Mouse (Mus musculus): ENCODE data around the gene Wdr46. TPM values are rescaled to one million over a fixed set of nuclear protein-coding genes. Genes with fewer than 3 reads are reported as not detected.

The Wdr46 gene
- total RNA-seq, 2 experiments from 2014 or later, result 13.3 to 14.4 TPM

DNA sequence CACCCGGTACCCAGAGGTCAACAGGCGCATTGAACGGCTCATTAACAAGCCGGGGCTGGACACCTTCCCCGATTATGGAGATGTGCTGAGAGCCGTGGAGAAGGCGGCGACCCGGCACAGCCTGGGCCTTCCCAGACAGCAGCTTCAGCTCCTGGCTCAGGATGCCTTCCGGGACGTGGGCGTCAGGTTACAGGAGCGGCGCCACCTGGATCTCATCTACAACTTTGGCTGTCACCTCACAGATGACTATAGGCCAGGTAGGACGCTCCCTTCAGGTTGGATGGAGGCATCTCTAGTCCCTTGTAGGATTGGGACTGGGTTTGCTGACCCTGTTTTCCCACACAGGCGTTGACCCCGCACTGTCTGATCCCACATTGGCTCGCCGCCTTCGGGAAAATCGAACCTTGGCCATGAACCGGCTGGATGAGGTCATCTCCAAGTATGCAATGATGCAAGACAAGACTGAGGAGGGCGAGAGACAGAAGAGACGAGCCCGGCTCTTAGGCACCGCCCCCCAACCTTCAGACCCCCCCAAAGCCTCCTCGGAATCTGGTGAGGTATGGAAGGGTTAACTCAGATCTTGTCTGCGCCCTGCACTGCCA lies 28.5 kb upstream of the Wdr46 start:
- DNase-seq, result no peak

GRCm38 (mm10) chr17:33913264-33913663 lies 27.2 kb upstream of the Wdr46 start:
- no peak for DNase-seq

DNA sequence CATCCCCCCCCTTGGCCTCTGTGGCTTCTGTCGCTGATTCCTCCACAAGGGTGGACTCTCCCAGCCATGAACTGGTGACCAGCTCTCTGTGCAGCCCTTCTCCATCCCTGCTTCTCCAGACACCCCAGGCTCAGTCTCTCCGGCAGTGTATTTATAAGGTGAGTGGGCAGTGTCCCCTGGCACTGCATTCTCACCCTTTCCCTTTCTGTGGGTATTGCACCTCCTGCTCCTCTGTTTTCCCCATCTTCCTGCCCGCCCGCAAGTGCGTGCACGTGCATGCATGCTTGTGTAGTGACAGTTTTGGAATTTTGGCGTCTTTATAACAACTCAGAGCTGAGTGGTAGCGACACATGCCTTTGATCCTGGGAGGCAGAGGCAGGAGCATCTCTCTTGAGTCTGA lies 26.6 kb upstream of the Wdr46 start:
- no peak for DNase-seq

- DNase-seq, result no peak
Measured at GRCm38 (mm10) chr17:33914969-33915391, 25.5 kb upstream of the Wdr46 start.

- peak; percentile 96 for DNase-seq
Measured at GRCm38 (mm10) chr17:33915671-33916250, 24.7 kb upstream of the Wdr46 start, which contains the start of the genes Tapbp and Zbtb22. Gene Tapbp, plus strand, starts transcription at chr17:33915899. Gene Zbtb22, plus strand, starts transcription at chr17:33915904.

DNA sequence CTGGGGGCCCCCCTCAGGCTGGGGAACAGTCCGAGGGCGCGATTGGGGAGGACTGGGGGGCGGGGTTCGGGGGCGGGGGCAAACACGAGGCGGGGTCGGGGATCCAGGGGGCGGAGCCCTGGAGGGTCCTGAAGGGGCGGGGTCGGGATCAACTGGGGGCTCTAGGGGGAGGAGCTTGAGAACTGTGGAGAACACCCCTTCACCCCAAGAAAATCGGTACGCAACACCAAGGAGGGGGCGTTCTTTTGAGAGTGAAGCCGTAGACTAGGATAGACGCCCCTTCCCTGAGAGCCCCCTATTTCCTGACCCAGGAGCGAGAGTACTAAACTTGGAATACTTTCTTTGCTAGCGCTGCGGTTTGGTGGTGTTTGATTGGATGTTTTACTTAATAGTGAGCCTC lies 24.2 kb upstream of the Wdr46 start:
- DNase-seq, result no peak

- DNase-seq, result no peak
Measured at GRCm38 (mm10) chr17:33916847-33917655, 23.4 kb upstream of the Wdr46 start.

DNA sequence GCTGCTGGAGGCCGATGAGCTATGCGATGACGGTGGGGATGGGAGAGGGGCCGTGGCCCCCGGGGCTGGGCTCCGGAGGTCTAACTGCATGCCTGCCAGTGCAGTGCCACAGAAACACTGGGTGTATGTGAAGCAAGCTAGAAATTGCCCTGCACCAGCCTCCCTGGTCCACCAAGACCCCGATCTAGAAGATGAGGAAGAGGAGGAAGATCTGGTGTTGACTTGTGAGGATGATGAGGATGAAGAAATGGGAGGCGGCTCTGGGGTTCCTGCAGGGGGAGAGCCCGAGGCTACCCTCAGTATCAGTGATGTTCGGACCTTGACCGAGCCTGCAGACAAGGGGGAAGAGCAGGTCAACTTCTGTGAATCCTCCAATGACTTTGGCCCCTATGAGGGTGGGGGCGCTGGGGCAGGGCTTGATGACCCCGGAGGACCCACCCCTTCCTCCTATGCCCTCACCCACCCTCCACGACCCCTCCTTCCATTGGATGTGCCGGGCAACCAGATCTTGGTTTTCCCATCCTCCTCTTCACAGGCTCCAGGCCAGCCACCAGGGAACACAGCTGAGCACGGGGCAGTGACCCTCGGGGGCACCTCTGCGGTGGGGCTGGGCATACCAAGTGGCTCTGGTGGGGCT lies 22.7 kb upstream of the Wdr46 start:
- no peak for DNase-seq

GRCm38 (mm10) chr17:33918293-33919203 lies 21.9 kb upstream of the Wdr46 start:
- no peak for DNase-seq

DNA sequence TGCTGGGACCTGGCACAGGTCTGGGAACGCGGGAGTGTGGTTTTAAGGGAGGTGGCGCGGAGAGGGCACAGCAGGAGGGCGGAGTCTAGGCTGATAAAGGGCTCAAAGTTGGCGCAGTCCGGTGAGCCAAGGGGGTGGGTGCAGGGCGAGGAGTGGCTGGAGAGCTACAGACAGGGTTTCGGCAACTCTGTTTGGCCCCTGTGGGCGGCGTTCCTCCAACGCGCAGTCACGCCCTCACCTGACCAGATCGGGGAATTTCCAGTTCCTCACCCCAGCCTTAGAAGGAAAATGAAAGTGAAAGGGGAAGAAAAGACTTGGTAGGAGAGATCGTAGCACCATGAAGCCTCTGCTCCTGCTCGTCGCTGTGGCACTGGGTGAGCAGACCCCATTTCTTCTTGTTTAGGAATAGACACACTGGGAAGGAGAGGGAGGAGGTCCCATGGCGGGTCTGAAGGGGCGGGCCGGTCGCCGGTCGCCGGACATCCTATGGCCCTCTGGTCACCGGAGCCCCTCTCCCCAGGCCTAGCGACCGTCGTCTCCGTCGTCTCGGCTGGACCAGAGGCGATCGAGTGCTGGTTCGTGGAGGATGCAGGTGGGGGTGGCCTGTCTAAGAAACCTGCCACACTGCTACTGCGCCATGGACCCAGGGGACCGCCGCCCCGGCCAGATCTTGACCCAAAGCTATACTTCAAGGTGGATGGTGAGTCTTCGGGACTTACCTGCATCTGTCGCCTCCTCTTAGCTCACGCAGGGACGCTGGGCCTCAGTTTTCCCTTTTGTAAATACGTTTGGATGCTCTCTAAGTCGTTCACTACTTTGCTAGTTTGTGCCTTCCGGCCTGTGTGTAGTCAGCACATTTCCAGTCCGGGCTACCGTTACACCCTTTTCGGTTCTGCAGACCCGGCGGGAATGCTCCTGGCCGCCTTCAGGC lies 20.8 kb upstream of the Wdr46 start:
- DNase-seq, result peak; percentile 85

DNA sequence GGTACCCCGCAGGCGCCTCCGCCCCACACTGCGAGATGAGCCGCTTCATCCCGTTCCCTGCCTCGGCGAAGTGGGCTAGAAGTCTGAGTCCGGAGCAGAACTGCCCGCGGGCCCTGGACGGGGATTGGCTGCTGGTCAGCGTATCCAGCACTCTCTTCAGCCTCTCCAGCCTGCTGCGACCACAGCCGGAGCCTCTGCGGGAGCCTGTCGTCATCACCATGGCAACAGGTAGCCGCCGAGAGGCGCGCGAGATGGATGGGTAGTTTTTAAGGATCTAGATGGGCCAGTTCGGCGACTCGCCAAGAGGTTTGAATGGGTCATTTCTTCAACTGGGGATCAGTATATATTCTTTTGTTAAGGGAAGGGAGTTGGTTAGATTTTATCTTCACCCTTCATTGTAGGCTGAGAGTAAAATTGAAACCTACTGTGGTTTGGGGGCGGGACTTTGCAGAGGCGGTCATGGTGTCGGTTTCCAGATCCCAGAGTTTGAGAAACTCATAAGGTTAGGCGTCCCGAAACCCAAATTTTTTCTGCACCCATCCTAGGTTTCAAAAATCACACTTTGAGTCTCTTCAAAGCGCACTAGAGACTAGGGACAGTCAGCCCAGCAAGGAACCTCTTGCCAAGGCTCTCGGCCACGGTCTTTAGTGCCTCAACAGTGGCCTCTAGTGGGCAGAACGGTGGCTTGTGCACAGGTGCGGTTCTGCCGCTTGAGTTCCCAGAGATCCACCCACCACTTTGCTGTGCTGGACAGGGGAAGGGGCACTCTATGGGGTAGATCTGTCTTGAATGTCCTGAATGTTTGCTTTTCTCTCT lies 20.0 kb upstream of the Wdr46 start:
- peak; percentile 89 for DNase-seq

DNA sequence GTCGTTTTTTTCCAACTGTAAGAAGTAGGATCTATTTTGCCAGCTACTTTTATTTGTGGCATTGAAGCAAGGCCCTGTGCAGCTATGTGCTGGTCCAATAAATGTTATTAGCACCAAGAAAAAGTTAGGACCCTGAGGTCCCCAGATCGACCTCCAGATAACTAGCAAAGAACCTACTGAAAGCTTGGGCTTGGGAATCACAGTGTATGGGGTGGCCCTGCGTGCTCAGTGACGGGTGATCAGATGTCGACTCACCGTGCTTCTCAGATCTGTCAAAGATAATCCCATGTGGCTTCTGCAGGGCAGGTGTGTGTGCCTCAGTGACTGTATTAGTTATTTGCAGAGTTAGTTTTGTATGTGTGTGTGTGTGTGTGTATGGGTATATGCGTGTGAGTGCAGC lies 19.1 kb upstream of the Wdr46 start:
- DNase-seq, result no peak

DNA sequence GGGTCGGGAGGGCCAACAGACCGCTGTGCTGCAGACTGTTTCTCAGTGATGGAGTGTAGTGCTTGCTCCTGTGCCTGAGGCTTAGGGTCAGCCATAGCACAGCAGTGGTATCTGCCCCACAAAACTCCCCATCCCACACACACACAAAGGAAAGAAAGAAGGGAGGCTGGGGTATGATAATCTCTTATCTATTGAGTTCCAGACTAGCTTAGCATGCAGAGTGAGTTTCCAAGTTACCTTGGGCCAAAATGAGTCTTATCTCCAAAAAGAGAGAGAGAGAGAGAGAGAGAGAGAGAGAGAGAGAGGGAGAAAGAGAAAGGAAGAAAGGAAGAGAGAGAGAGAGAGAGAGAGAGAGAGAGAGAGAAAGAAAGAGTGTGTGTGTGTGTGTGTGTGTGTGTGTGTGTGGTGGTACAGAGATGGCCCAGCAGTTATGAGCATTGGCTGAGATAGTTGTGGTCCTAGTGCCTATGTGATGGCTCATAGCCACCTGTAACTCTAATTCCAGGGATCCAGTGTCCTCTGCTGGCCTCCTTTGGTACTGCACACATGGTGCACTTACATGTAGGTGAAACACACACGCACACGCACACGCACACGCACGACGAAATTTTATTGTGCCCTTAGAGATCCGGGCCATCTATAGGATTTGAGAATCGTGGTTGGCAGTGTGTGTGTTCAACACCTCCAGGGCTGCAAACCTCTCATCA lies 15.7 kb upstream of the Wdr46 start:
- peak; percentile 65 for DNase-seq

DNA sequence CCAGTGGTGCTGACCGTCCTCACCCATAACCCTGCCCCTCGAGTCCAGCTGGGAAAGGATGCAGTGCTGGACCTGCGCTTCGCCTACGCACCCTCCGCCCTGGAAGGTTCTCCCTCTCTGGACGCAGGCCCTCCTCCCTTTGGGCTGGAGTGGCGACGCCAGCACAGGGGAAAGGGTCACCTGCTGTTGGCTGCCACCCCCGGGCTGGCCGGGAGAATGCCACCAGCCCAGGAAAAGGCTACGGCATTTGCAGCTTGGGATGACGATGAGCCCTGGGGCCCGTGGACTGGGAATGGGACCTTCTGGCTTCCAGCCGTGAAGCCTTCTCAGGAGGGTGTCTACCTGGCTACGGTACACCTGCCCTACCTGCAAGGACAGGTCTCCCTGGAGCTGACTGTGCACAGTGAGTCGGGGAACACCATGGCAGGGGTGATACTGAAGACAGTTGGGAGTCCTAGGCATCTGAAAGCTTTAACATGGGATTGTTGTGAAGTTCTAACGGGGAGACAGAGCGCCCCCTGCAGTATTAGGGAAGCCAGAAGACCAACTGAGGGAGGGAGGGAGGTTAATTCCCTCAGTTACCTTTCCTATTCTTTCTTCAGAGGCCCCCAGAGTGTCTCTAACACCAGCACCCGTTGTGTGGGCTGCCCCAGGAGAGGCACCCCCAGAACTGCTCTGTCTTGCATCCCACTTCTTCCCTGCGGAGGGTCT lies 14.9 kb upstream of the Wdr46 start:
- DNase-seq, result no peak

DNA sequence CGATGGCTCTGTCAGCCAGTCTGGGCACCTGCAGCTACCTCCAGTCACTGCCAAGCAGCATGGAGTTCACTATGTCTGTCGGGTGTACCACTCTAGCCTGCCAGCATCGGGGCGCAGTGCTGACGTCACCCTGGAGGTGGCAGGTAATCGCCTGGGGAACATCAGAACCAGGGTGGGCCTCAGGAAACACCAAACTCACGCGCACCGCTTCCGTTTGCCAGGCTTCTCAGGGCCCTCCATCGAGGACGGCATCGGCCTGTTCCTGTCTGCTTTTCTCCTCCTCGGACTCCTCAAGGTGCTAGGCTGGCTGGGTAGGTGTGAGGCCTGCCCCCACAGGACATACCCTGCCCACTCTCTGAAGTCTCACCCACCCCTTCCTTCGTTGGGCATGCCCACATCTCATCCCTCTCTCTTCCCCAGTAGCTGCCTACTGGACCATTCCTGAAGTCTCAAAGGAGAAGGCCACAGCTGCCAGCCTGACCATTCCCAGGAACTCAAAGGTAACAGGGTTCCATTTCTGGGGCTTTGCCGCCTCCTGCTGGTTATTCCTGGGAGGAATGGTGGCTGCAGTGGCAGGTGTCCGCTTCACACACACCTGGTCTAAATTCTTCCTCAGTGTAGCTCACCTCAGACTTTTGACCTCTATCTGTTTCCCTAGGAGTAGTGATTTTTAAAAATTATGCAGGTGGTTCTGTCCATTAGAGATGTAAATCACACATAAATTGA lies 14.1 kb upstream of the Wdr46 start:
- no peak for DNase-seq

- no peak for DNase-seq
Measured at GRCm38 (mm10) chr17:33928251-33928947, 12.1 kb upstream of the Wdr46 start.
